Mouse (Mus musculus) midbrain, embryonic 14.5 days (tissue): Measurements from ENCODE around the gene Neb. TPM values are rescaled to one million over a fixed set of nuclear protein-coding genes. Genes with fewer than 3 reads are reported as not detected.

ENCODE experiments used
- ATAC-seq: fragments of 200-750 bp; cut with Nextera tagmentation; 2 replicates; pipeline ENCODE4 v1.8.0; 2017; ENCODE audit warnings: moderate number of reproducible peaks, moderate library complexity; ENCODE audit not compliant: low FRiP score, low TSS enrichment
- DNase-seq: peaks from one replicate; pipeline ENCODE4 v3.0.0-alpha.2; 2015
- H3K27ac ChIP-seq: fragments of 300-500 bp; sonication (generic); replicated peaks from 2 replicates; pipeline ENCODE4 v1.5.1; 2014; ENCODE audit warnings: mild to moderate bottlenecking, low read depth, low read length, moderate library complexity
- H3K27me3 ChIP-seq: fragments of 300-500 bp; sonication (generic); 2 replicates; pipeline ENCODE4 v1.6.1; 2014; ENCODE audit warnings: low read length, control low read depth, mixed read lengths; ENCODE audit not compliant: control insufficient read depth, insufficient read depth
- H3K36me3 ChIP-seq: fragments of 300-500 bp; sonication (generic); 2 replicates; pipeline ENCODE4 v1.6.1; 2014; ENCODE audit warnings: low read length, control low read depth; ENCODE audit not compliant: control insufficient read depth, insufficient read depth
- H3K4me1 ChIP-seq: fragments of 300-500 bp; sonication (generic); 2 replicates; pipeline ENCODE4 v1.6.1; 2014; ENCODE audit warnings: mild to moderate bottlenecking, antibody characterized with exemption, low read length, control low read depth; ENCODE audit not compliant: control insufficient read depth, insufficient read depth
- H3K4me2 ChIP-seq: fragments of 300-500 bp; sonication (generic); 2 replicates; pipeline ENCODE4 v1.6.1; 2014; ENCODE audit warnings: mild to moderate bottlenecking, low read length, moderate library complexity
- H3K4me3 ChIP-seq: fragments of 300-500 bp; sonication (generic); replicated peaks from 2 replicates; pipeline ENCODE4 v1.5.1; 2014; ENCODE audit warnings: low read depth, low read length
- H3K9ac ChIP-seq: fragments of 300-500 bp; sonication (generic); replicated peaks from 2 replicates; pipeline ENCODE4 v1.6.1; 2014; ENCODE audit warnings: mild to moderate bottlenecking, low read length, moderate library complexity
- H3K9me3 ChIP-seq: fragments of 300-500 bp; sonication (generic); 2 replicates; pipeline ENCODE4 v1.6.1; 2016; ENCODE audit warnings: low read length, control low read depth, mixed read lengths; ENCODE audit not compliant: control insufficient read depth
- WGBS: fragments of 180-500 bp; shearing (Covaris S2); extraction: QIAGEN DNeasy Blood & Tissue Kit; methylation state at CpG from one replicate; pipeline ENCODE4 v1.1.7; 2014; 5-methylcytosine and 5-hydroxymethylcytosine counted together
- polyA plus RNA-seq: library from polyadenylated mRNA; unstranded; fragments of >200 nt; fragmentation: Nextera tagmentation; extraction: Ambion mirVana; gene quantifications from 2 replicates; pipeline ENCODE4 v1.2.1, GENCODE M21; 2014

Neb gene
- polyA plus RNA-seq, 1 experiment from 2014 or later = 0.45 TPM

DNA sequence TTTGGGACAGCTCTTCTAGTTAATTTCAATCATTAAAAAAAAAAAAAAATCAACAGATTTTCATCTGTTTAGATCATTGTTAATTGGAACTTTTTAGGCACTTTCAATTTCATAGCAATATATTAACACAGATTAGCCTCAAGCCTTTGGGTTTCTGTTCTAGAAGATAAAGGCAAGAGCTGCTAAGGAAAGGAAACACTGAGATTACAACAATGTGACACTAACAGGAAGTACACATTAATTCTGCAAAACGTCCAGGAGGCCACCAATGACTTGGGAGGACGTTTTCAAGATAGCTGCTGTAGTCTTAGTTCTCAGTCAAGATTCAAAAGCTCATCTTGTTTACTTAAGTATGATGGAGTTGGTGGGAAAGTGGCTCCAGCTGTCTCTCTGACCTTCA lies 44.7 kb downstream of the Neb start:
- Histone ChIP-seq H3K4me2 (no peak overlapping the region), H3K9me3 (no peaks in the 10 kb centered on the region), H3K27ac (no peak overlapping the region), H3K27me3 (no peaks in the 10 kb centered on the region), H3K4me3 (no peak overlapping the region), H3K36me3 (no peaks in the 10 kb centered on the region), H3K9ac (no peak overlapping the region), H3K4me1 (no peaks in the 10 kb centered on the region)
- DNase-seq (no peak), ATAC-seq (no peak)
- WGBS = 60% methylated on average over 2 of the region's 2 CpGs

DNA sequence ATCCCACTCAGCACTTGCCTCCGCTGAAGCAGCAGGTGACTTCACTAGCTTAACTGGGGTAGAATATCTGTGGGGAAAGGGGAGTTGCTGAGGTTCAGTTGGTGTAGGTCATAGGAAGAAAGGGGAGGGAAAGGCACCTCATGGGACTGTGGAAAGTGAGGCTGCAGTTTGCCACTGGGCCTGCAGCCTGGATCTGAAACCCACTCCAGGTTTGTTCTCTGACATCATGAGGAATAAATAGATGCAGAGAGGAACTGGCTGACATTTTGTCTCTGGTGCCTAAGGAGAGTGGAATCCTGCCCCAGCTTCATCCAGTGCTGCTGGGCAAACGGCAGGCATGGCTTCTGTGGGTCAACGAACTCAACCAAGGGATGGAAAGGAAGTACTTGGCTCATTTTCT lies 46.5 kb downstream of the Neb start:
- no peak overlapping the region for H3K4me3 ChIP-seq
- no peak overlapping the region for H3K4me2 ChIP-seq
- H3K4me1 ChIP-seq = no peaks in the 10 kb centered on the region
- H3K36me3 ChIP-seq = no peaks in the 10 kb centered on the region
- H3K27ac ChIP-seq = no peak overlapping the region
- no peak for DNase-seq
- no peak overlapping the region for H3K9ac ChIP-seq
- 93% methylated on average over 3 of the region's 3 CpGs for WGBS
- H3K27me3 ChIP-seq = no peaks in the 10 kb centered on the region
- no peak for ATAC-seq
- H3K9me3 ChIP-seq = no peaks in the 10 kb centered on the region

DNA sequence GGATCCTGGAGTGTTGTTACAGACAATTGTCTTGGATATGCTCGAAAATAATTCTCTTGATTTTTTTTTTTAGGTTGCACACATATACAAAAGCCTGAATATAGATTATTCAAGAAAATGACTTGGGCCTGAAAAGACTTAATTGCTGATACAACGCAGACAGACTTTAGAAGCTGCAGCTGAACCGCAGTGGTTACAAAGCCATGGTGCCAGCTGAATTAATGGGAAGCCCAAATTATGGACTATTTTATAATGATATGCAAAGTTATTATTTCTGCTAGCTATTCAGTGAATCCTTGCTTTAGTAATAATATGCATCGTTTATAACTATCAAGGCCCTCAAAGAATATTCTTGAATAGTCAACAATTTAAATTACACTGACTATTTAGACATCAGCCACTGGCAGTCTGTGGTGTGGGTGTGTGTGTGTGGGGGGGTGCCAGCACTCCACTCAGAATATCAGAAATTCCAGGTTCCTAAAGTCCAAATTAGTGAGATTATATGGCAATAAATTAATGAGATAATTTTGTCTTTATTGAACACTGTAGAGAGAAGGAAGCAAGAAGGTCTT lies 50.9 kb downstream of the Neb start:
- H3K4me1 ChIP-seq = no peaks in the 10 kb centered on the region
- DNase-seq (no peak), ATAC-seq (no peak)
- no peaks in the 10 kb centered on the region for H3K27me3 ChIP-seq
- H3K4me3 ChIP-seq = no peak overlapping the region
- H3K36me3 ChIP-seq = no peaks in the 10 kb centered on the region
- 74% methylated on average over 4 of the region's 4 CpGs for WGBS
- no peaks in the 10 kb centered on the region for H3K9me3 ChIP-seq
- no peak overlapping the region for H3K27ac ChIP-seq
- no peak overlapping the region for H3K4me2 ChIP-seq
- no peak overlapping the region for H3K9ac ChIP-seq

DNA sequence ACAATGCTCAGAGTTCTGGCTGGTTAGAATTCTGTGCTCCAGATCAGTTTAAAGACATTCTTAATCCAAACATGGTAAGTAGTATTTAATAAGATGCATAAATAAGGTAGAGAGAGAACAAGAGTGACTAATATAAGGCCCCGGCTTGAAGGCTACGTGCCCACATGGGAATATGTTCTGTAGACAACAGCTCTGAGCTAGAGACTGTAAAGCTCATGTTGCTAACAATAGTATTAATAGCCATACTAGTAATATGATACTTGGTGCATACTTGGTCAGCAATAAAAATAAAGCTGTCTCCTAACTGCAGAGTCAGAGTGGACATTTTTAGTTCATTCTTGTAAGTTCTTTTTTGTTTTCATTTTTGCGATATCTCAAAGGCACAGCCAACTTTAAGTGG lies 56.4 kb downstream of the Neb start:
- WGBS = 89% methylated on average over 3 of the region's 3 CpGs
- H3K36me3 ChIP-seq = no peaks in the 10 kb centered on the region

DNA sequence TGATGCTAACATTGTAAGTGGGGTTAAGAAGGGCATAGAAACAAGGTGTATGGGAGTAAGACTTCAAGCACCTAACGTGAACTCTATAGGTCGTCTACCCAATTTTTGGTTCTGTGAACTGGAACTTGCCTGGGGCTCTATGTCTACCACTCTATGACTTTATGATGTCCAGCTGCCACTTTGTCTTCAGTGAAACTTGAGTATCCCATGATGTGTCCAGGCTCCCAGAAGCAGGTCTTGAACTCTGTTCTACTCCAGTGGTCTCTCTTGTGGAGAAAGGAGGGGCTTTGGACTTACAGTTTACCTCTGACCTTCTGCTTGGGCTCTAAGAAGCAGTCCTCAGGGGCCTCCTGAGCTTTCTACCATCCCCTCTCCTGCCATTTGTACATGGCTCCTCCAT lies 58.1 kb downstream of the Neb start:
- no peaks in the 10 kb centered on the region for H3K36me3 ChIP-seq
- H3K9ac ChIP-seq = no peak overlapping the region
- H3K4me3 ChIP-seq = no peak overlapping the region
- no peak overlapping the region for H3K27ac ChIP-seq
- H3K9me3 ChIP-seq = no peaks in the 10 kb centered on the region
- ATAC-seq (no peak), DNase-seq (no peak)
- WGBS = 100% methylated on average over 2 of the region's 2 CpGs
- no peaks in the 10 kb centered on the region for H3K27me3 ChIP-seq
- H3K4me2 ChIP-seq = no peak overlapping the region
- no peaks in the 10 kb centered on the region for H3K4me1 ChIP-seq

More for the DNA sequence above, 56.4 kb downstream of the Neb start:
- H3K27me3 ChIP-seq = no peaks in the 10 kb centered on the region
- no peak overlapping the region for H3K4me2 ChIP-seq
- no peaks in the 10 kb centered on the region for H3K9me3 ChIP-seq
- no peak overlapping the region for H3K4me3 ChIP-seq
- no peak overlapping the region for H3K9ac ChIP-seq
- DNase-seq (no peak), ATAC-seq (no peak)
- H3K27ac ChIP-seq = no peak overlapping the region
- H3K4me1 ChIP-seq = no peaks in the 10 kb centered on the region

DNA sequence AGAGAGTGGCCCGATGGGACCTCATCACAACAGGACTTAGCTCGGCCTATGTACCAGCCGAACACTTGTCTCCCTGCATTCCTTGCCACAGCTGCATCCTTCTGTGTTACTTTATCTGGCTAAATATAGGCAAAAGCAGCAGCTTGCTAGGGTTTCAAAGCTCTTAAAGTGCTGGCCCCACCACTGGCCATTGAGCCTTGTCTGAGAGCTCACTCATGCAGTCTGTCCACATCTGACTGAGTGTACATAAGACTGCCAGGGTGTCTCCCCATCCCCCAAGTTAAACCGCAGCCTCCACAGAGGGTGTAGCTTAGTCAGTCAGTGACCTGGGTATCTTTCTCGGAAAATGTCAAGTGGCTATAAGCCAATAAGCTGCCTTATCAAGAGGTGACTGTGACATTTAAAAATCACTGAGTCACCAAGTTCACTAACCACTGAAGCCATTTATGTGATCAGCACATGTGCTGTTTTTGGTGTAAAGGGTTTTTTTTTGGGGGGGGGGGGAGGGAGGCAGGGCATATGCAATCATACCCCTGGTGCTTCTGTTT lies 59.2 kb downstream of the Neb start:
- H3K4me2 ChIP-seq = no peak overlapping the region
- H3K36me3 ChIP-seq = no peaks in the 10 kb centered on the region
- WGBS = 76% methylated on average over 5 of the region's 5 CpGs
- H3K4me3 ChIP-seq = no peak overlapping the region
- no peaks in the 10 kb centered on the region for H3K27me3 ChIP-seq
- DNase-seq = no peak
- H3K9me3 ChIP-seq = no peaks in the 10 kb centered on the region; the same call in 1 of the 2 replicates
- H3K9ac ChIP-seq = no peak overlapping the region
- no peak for ATAC-seq
- no peak overlapping the region for H3K27ac ChIP-seq
- H3K4me1 ChIP-seq = no peaks in the 10 kb centered on the region

DNA sequence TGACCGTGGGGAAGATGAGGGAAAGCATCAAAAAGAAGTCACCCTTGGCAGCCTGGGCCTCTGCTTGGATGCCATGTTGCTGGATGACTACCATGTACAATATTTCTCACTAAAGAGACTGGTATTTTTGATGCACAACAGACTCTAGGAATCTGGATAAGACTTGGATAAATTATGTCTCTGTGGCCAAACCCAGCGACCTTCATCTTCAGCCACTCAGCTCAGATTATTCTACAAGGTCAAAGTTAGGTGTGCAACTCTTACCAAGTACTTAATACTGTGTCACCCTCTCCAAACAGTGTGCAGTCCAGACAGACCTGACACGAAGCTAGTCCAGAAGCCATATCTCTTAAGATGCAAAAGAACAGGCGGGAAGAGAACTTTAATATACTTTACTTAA lies 60.8 kb downstream of the Neb start:
- Histone ChIP-seq H3K9me3 (no peaks in the 10 kb centered on the region; the same call in 1 of the 2 replicates), H3K27ac (no peak overlapping the region), H3K4me3 (no peak overlapping the region), H3K4me1 (no peaks in the 10 kb centered on the region), H3K36me3 (no peaks in the 10 kb centered on the region), H3K27me3 (no peaks in the 10 kb centered on the region), H3K4me2 (no peak overlapping the region), H3K9ac (no peak overlapping the region)
- DNase-seq (no peak), ATAC-seq (no peak)
- 85% methylated on average over 4 of the region's 4 CpGs for WGBS

DNA sequence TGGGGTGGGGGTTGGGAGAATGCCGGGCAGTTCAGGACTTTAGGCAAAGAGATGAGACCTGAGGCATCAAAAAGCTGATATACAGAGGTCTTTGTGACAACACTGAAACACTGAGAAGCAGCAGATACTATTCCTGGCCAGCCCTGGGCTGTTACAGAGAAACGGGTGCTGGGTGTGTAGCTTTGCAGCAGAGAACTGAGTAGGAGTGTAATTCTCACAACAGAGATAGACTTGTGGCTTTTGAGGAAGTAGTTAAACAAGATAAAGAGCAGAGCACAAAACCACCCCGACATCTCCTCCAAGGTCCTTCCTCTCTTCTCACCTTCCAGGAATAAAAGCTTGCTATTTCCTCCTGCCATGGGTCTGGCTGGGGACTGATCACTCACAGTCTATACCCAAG lies 62.5 kb downstream of the Neb start:
- Histone ChIP-seq H3K4me2 (no peak overlapping the region), H3K9me3 (no peaks in the 10 kb centered on the region; the same call in 1 of the 2 replicates), H3K27ac (no peak overlapping the region), H3K9ac (no peak overlapping the region), H3K36me3 (no peaks in the 10 kb centered on the region), H3K4me3 (no peak overlapping the region), H3K4me1 (no peaks in the 10 kb centered on the region), H3K27me3 (no peaks in the 10 kb centered on the region)
- DNase-seq (no peak), ATAC-seq (no peak)
- WGBS = 92% methylated on average over 3 of the region's 3 CpGs

DNA sequence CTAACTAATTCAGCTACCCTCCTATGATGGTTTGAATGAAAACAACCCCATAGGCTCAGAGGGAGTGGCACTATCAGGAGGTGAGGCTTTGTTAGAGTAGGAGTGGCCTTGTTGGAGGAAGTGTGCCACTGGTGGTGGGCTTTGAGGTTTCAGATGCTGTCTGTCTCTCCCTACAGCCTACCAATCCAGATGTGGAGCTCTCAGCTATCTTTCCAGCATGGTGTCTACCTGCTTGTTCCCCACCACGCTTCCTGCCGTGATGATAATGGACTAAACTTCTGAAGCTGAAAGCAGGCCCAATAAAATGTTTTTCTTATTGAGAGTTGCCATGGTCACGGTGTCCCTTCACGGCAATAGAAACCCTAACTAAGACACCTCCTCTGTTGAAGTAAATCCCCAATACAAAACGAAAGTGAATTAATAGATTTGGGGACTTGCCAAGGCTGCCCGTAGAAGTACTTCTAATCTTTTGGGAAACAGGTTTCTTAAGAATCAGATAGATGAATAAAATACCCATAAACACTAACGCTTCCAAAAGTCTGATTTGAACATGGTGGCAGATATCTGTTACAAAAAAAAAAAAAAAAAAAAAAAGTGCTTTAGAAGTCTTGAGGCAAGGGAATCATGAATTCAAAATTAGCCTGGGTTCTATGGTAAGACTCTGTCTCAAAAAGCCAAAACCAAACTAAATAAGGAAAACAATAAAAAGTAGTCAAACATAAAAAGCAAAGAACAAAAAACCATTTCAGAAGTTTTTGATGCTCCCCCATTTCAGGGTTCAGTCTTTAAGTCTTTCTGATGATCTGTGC lies 63.1 kb downstream of the Neb start:
- DNase-seq (no peak), ATAC-seq (no peak)
- H3K4me3 ChIP-seq = no peak overlapping the region
- H3K4me1 ChIP-seq = no peaks in the 10 kb centered on the region
- H3K27ac ChIP-seq = no peak overlapping the region
- no peaks in the 10 kb centered on the region for H3K36me3 ChIP-seq
- no peaks in the 10 kb centered on the region for H3K27me3 ChIP-seq
- H3K4me2 ChIP-seq = no peak overlapping the region
- WGBS = 72% methylated on average over 7 of the region's 7 CpGs
- H3K9ac ChIP-seq = no peak overlapping the region
- H3K9me3 ChIP-seq = no peaks in the 10 kb centered on the region; the same call in 1 of the 2 replicates
